Mouse (Mus musculus) cerebellum, postnatal 4 days (tissue): ENCODE results near the gene Frs2.
"Not testable (repeated sequence)": the region's sequence is repeated elsewhere in the genome, so short reads cannot be mapped to it uniquely, and the experiment has no call there.

Experiments
- DNase-seq, 2 experiments: peaks; one replicate each; pipeline ENCODE4 v3.0.0; 2022; ENCODE audit warnings: low spot score in 2 of 2, mixed read lengths in 1 of 2

Gene Frs2

GRCm38 (mm10) chr10:117147463-117148360 is 622 bp downstream of the Frs2 start:
- peak in 1 of 2 experiments; percentile 25 for DNase-seq

- DNase-seq: no peak
Measured at GRCm38 (mm10) chr10:117146421-117146820, 1.9 kb downstream of the Frs2 start.

GRCm38 (mm10) chr10:117145546-117146265 is 2.6 kb downstream of the Frs2 start:
- DNase-seq: no peak

GRCm38 (mm10) chr10:117144628-117145027 is 3.7 kb downstream of the Frs2 start:
- no peak for DNase-seq

- DNase-seq: no peak
Measured at GRCm38 (mm10) chr10:117144071-117144470, 4.3 kb downstream of the Frs2 start.

GRCm38 (mm10) chr10:117143311-117143710 is 5.0 kb downstream of the Frs2 start:
- DNase-seq: no peak

- DNase-seq: no peak
Measured at GRCm38 (mm10) chr10:117141939-117142552, 6.3 kb downstream of the Frs2 start.

- DNase-seq: not testable (repeated sequence)
Measured at GRCm38 (mm10) chr10:117131506-117131905, 16.8 kb downstream of the Frs2 start.

GRCm38 (mm10) chr10:117130037-117130436 is 18.3 kb downstream of the Frs2 start:
- DNase-seq: no peak

- no peak for DNase-seq
Measured at GRCm38 (mm10) chr10:117128693-117129092, 19.6 kb downstream of the Frs2 start.

GRCm38 (mm10) chr10:117127480-117127879 is 20.9 kb downstream of the Frs2 start:
- no peak for DNase-seq

GRCm38 (mm10) chr10:117126719-117127118 is 21.6 kb downstream of the Frs2 start:
- no peak for DNase-seq

- DNase-seq: no peak
Measured at GRCm38 (mm10) chr10:117126233-117126632, 22.1 kb downstream of the Frs2 start.

- no peak for DNase-seq
Measured at GRCm38 (mm10) chr10:117121448-117121847, 26.9 kb downstream of the Frs2 start.

GRCm38 (mm10) chr10:117120051-117120666 is 28.2 kb downstream of the Frs2 start:
- DNase-seq: no peak

- DNase-seq: no peak
Measured at GRCm38 (mm10) chr10:117119531-117119930, 28.8 kb downstream of the Frs2 start.

- DNase-seq: no peak
Measured at GRCm38 (mm10) chr10:117118421-117118831, 29.9 kb downstream of the Frs2 start.

GRCm38 (mm10) chr10:117115652-117116051 is 32.7 kb downstream of the Frs2 start:
- DNase-seq: no peak

- DNase-seq: no peak
Measured at GRCm38 (mm10) chr10:117112545-117112944, 35.8 kb downstream of the Frs2 start.

- no peak for DNase-seq
Measured at GRCm38 (mm10) chr10:117111455-117111854, 36.9 kb downstream of the Frs2 start.

GRCm38 (mm10) chr10:117110271-117110670 is 38.1 kb downstream of the Frs2 start:
- DNase-seq: no peak

GRCm38 (mm10) chr10:117106686-117107085 is 41.6 kb downstream of the Frs2 start:
- no peak for DNase-seq
